Mouse (Mus musculus) lung, embryonic 16.5 days (tissue): ENCODE measurements at regions not wholly inside any gene's neighbourhood (a gene's known extent, or its start where the extent isn't known, plus 50 kb on each side); places are given as distances from the start of the nearest gene placed in this dataset.
A peak's percentile ranks its signal among the peaks of the same experiment; 100 is the strongest.

ENCODE experiments used
- ATAC-seq: fragments of 200-750 bp; cut with Nextera tagmentation; 2 replicates; pipeline ENCODE4 v1.8.0; 2017; ENCODE audit warnings: low read depth, mild to moderate bottlenecking, moderate library complexity
- H3K27ac ChIP-seq: fragments of 300-500 bp; sonication (generic); 2 replicates; pipeline ENCODE4 v1.5.1; 2014; ENCODE audit warnings: mild to moderate bottlenecking, control low read depth, low read length
- H3K27me3 ChIP-seq: fragments of 300-500 bp; sonication (generic); 2 replicates; pipeline ENCODE4 v1.6.1; 2014; ENCODE audit warnings: low read depth, low read length, mixed read lengths; ENCODE audit not compliant: control insufficient read depth, insufficient read depth
- H3K36me3 ChIP-seq: fragments of 300-500 bp; sonication (generic); 2 replicates; pipeline ENCODE4 v1.6.1; 2014; ENCODE audit warnings: low read length; ENCODE audit not compliant: control insufficient read depth, insufficient read depth
- H3K4me1 ChIP-seq: fragments of 300-500 bp; sonication (generic); replicated peaks from 2 replicates; pipeline ENCODE4 v1.6.1; 2014; ENCODE audit warnings: low read length, mixed read lengths; ENCODE audit not compliant: control insufficient read depth, insufficient read depth
- H3K4me2 ChIP-seq: fragments of 300-500 bp; sonication (generic); 2 replicates; pipeline ENCODE4 v1.6.1; 2014; ENCODE audit warnings: low read depth, low read length, control low read depth
- H3K4me3 ChIP-seq: fragments of 300-500 bp; sonication (generic); 2 replicates; pipeline ENCODE4 v1.5.1; 2014; ENCODE audit warnings: mild to moderate bottlenecking, low read length, control low read depth
- H3K9ac ChIP-seq: fragments of 300-500 bp; sonication (generic); 2 replicates; pipeline ENCODE4 v1.6.1; 2014; ENCODE audit warnings: low read length, control low read depth
- H3K9me3 ChIP-seq: fragments of 300-500 bp; sonication (generic); 2 replicates; pipeline ENCODE4 v1.6.1; 2016; ENCODE audit warnings: low read length; ENCODE audit not compliant: control insufficient read depth
- WGBS: fragments of 180-500 bp; shearing (Covaris S2); extraction: QIAGEN DNeasy Blood & Tissue Kit; methylation state at CpG from one replicate; pipeline ENCODE4 v1.1.7; 2014; 5-methylcytosine and 5-hydroxymethylcytosine counted together

GRCm38 (mm10) chr4:142514751-142515150 is 275.6 kb upstream of the Kazn start:
- Histone ChIP-seq H3K27me3 (no peaks in the 10 kb centered on the region), H3K4me3 (no peak overlapping the region), H3K4me2 (no peak overlapping the region), H3K9me3 (no peaks in the 10 kb centered on the region; the same call in 1 of the 2 replicates), H3K9ac (no peak overlapping the region), H3K36me3 (no peaks in the 10 kb centered on the region), H3K4me1 (no peaks in the 10 kb centered on the region), H3K27ac (no peak overlapping the region)
- WGBS, result 87% methylated on average over 4 of the region's 4 CpGs
- no peak for ATAC-seq

- H3K4me2 ChIP-seq, result no peak overlapping the region
These were observed 270.2 kb upstream of the Kazn start for GRCm38 (mm10) chr4:142509386-142509785.

GRCm38 (mm10) chr4:142506383-142507211 is 267.4 kb upstream of the Kazn start:
- no peaks in the 10 kb centered on the region for H3K27me3 ChIP-seq
- no peak for ATAC-seq

More at GRCm38 (mm10) chr4:142509386-142509785, 270.2 kb upstream of the Kazn start:
- no peak for ATAC-seq
- H3K9ac ChIP-seq, result no peak overlapping the region
- no peaks in the 10 kb centered on the region; the same call in 1 of the 2 replicates for H3K9me3 ChIP-seq
- H3K36me3 ChIP-seq, result no peaks in the 10 kb centered on the region
- H3K4me3 ChIP-seq, result no peak overlapping the region
- H3K27me3 ChIP-seq, result no peaks in the 10 kb centered on the region
- H3K27ac ChIP-seq, result no peak overlapping the region
- no peaks in the 10 kb centered on the region for H3K4me1 ChIP-seq
- 76% methylated on average over 2 of the region's 2 CpGs for WGBS

GRCm38 (mm10) chr4:142503761-142504160 is 264.6 kb upstream of the Kazn start:
- H3K9ac ChIP-seq, result no peak overlapping the region
- H3K4me1 ChIP-seq, result no peaks in the 10 kb centered on the region
- WGBS, result 89% methylated on average over 15 of the region's 15 CpGs
- H3K4me3 ChIP-seq, result no peak overlapping the region
- no peak for ATAC-seq
- H3K36me3 ChIP-seq, result no peaks in the 10 kb centered on the region
- H3K27ac ChIP-seq, result no peak overlapping the region
- no peaks in the 10 kb centered on the region for H3K27me3 ChIP-seq
- no peak overlapping the region for H3K4me2 ChIP-seq
- no peaks in the 10 kb centered on the region for H3K9me3 ChIP-seq

More at GRCm38 (mm10) chr4:142506383-142507211, 267.4 kb upstream of the Kazn start:
- H3K9me3 ChIP-seq, result no peaks in the 10 kb centered on the region
- H3K27ac ChIP-seq, result no peak overlapping the region
- no peaks in the 10 kb centered on the region for H3K4me1 ChIP-seq
- no peak overlapping the region for H3K4me3 ChIP-seq
- H3K9ac ChIP-seq, result no peak overlapping the region
- H3K36me3 ChIP-seq, result no peaks in the 10 kb centered on the region
- WGBS, result 11% methylated on average over 12 of the region's 13 CpGs
- H3K4me2 ChIP-seq, result no peak overlapping the region

GRCm38 (mm10) chr4:142501177-142501576 is 262.0 kb upstream of the Kazn start:
- WGBS, result 85% methylated on average over 8 of the region's 8 CpGs
- ATAC-seq, result no peak
- peaks cover 3% of the 10 kb centered on the region; the same call in 1 of the 2 replicates for H3K27me3 ChIP-seq

GRCm38 (mm10) chr4:142500541-142500940 is 261.3 kb upstream of the Kazn start:
- H3K4me2 ChIP-seq, result no peak overlapping the region
- no peak overlapping the region for H3K9ac ChIP-seq
- no peak overlapping the region for H3K4me3 ChIP-seq
- ATAC-seq, result no peak
- 85% methylated on average over 7 of the region's 7 CpGs for WGBS
- peaks cover 3% of the 10 kb centered on the region; the same call in 1 of the 2 replicates for H3K27me3 ChIP-seq
- H3K36me3 ChIP-seq, result no peaks in the 10 kb centered on the region
- H3K27ac ChIP-seq, result no peak overlapping the region
- no peaks in the 10 kb centered on the region for H3K9me3 ChIP-seq
- no peaks in the 10 kb centered on the region for H3K4me1 ChIP-seq

More at GRCm38 (mm10) chr4:142501177-142501576, 262.0 kb upstream of the Kazn start:
- Histone ChIP-seq H3K4me3 (no peak overlapping the region), H3K9ac (no peak overlapping the region), H3K4me1 (no peaks in the 10 kb centered on the region), H3K4me2 (no peak overlapping the region), H3K27ac (no peak overlapping the region), H3K36me3 (no peaks in the 10 kb centered on the region), H3K9me3 (no peaks in the 10 kb centered on the region)

GRCm38 (mm10) chr4:142496605-142497004 is 257.4 kb upstream of the Kazn start:
- Histone ChIP-seq H3K9me3 (no peaks in the 10 kb centered on the region), H3K27me3 (peaks cover 3% of the 10 kb centered on the region; the same call in 1 of the 2 replicates), H3K36me3 (no peaks in the 10 kb centered on the region), H3K9ac (no peak overlapping the region), H3K27ac (no peak overlapping the region), H3K4me1 (peaks cover 5% of the 10 kb centered on the region), H3K4me2 (no peak overlapping the region), H3K4me3 (no peak overlapping the region)
- ATAC-seq, result no peak
- 41% methylated on average over 12 of the region's 12 CpGs for WGBS

- peak; percentile 88 for ATAC-seq
- Histone ChIP-seq H3K9me3 (no peaks in the 10 kb centered on the region), H3K4me3 (no peak overlapping the region), H3K4me1 (peaks cover 5% of the 10 kb centered on the region), H3K4me2 (no peak overlapping the region), H3K36me3 (no peaks in the 10 kb centered on the region), H3K27me3 (peaks cover 3% of the 10 kb centered on the region; the same call in 1 of the 2 replicates), H3K27ac (peak overlapping the region; percentile 29), H3K9ac (no peak overlapping the region)
- 37% methylated on average over 10 of the region's 10 CpGs for WGBS
These were observed 253.8 kb upstream of the Kazn start for GRCm38 (mm10) chr4:142492926-142493492.

GRCm38 (mm10) chr4:142485784-142486423 is 246.7 kb upstream of the Kazn start:
- 44% methylated on average over 4 of the region's 4 CpGs for WGBS
- Histone ChIP-seq H3K9ac (no peak overlapping the region), H3K4me1 (no peaks in the 10 kb centered on the region), H3K36me3 (no peaks in the 10 kb centered on the region), H3K9me3 (no peaks in the 10 kb centered on the region), H3K27ac (no peak overlapping the region), H3K4me3 (no peak overlapping the region), H3K27me3 (no peaks in the 10 kb centered on the region), H3K4me2 (no peak overlapping the region)
- no peak for ATAC-seq
